Mouse (Mus musculus) ES-E14 (cell line): ENCODE measurements around the gene Nrn1l.

ENCODE experiments used
- CHD2 ChIP-seq: IDR thresholded peaks from 2 replicates; pipeline ENCODE4 v1.6.1; 2014; ENCODE audit warnings: mild to moderate bottlenecking, low read depth, low read length, inconsistent platforms
- ZC3H11A ChIP-seq: IDR thresholded peaks from 2 replicates; pipeline ENCODE4 v1.6.1; 2012; ENCODE audit warnings: low read depth, mild to moderate bottlenecking, inconsistent platforms, low read length, borderline replicate concordance

DNA sequence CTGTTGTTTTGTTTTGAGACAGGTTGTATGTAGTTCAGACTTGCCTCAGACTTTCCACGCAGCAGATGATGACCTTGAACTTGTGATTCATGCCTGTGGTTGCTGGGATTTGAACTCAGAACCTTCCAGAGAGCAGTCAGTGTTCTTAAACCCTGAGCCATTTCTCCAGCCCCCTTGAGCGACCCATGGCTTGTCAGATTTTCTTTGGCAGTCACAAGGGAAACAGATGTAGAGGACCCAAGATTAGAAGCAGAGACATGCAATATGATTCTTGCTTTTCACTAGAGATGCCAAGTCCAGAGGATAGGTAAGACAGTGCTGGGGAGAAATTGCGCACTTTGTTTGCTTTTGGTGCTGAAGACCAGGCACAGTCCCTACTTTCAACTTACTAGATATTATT is 40.2 kb upstream of the Nrn1l start, which contains the start of gene Cenpt:
- TF ChIP-seq ZC3H11A (no peak), CHD2 (no peak)
